Mouse (Mus musculus): ENCODE data around the gene Clstn3.
"Not testable (repeated sequence)": the region's sequence is repeated elsewhere in the genome, so short reads cannot be mapped to it uniquely, and the experiment has no call there.

The Clstn3 gene

DNA sequence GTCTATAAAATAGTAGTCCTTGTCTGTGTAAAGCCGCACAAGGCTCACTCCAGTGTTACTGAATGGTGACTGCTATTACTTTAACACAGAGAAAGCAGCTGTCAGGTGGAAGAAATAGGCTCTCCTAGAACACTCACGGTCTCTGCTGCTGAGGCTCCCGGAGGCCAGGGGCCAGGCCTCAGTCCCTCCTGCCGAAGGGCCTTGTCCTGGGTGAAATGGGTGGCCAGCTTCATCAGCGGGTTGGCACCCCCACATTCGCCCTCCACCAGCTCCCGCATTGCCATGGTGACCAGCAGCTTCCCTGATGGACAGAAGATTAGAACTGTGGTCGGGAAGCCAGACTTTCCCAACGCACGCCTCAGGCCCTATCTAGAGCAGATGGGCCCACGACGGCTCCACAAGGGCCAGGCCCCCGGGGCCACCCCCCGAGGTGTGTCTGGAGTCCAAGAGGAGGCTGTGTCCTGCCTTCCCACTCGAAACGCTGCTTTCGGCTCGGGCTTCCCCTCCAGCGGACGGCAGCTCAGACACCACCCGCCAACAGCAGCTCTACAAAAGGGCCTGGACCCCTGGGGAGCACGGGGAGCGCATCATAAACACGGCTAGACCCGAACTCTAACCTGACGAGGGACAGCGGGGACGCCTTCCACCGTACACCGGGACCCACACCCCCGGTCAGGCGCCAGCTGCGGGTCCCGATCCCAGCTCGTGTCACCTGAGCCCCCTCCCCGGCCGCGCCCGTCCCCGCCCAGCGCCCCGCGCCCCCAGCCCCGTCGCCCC is 50.3 kb downstream of the Clstn3 start:
- DNase-seq (ENCODE audit: low spot score in 2 of 2): peak; percentile 53 to 58

DNA sequence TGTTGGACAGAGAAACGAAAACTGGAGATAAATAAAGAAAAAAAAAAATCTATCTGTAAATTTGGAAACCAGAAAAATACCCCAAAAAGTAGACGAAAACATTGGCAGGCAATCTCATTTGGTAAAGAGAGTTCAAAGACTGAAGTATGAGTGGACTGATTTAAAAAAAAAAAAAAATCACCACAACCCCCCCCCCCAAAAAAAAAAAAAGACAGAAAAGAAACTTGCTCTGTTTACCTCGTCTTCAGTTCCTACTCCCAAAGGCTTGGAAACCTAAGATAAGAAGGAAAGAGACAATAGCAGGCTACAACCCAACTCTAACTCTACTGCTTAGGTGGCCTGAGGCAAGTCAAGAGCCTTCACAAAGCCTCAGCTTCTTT is 50.8 kb downstream of the Clstn3 start:
- no peak for DNase-seq (ENCODE audit: low spot score in 2 of 2)

DNA sequence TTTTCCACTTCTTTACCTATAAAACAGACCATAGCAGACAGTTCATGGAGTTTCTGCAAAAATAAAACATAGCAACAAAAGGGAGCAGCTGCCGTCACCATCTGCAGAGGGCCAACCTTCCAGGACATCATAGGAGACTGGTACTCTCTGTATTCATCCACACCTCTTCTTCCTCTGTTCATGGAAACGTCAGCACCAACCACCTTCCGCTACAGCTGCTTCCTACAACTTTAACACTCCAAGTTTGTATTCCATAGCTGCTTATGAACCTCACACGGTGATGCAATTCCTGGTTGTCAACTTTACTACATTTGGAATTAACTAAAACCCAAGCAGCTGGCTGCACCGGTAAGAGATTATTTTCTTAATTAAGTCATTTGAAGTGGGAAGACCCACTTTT is 56.2 kb downstream of the Clstn3 start:
- no peak for DNase-seq (ENCODE audit: low spot score in 2 of 2)

DNA sequence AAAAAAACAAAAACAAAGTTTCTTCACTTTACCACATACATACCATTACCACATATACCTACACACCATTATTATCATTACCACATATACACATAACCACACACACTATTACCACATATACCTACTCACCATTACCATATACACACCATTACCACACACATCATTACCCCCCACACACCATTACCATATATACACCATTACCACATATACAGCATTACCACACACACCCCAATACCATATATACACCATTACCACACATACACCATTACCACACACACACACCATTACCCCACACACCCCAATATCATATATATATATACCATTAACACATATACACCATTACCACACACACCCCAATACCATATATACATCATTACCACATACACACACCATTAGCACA is 57.4 kb downstream of the Clstn3 start:
- DNase-seq (ENCODE audit: low spot score in 2 of 2): no peak

DNA sequence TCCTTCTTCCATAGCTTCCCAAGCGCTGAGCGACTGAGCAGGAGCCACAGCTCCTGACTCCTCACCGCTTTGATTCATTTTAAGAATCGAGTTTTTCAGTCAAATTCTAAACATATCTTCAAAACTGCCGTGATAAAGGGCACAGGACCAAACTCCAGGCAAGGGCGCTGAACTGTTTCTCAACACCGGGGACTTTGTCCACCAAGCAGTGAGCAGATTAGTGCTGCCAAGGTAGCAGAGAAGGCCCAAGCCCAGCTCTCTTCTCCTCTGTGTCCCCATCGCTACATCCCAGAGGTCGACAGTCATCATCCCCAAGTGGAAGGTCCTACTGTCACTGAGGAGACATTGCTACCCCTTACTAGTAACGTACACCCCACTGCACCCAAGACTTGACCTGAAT is 58.3 kb downstream of the Clstn3 start:
- no peak for DNase-seq (ENCODE audit: low spot score in 2 of 2)

DNA sequence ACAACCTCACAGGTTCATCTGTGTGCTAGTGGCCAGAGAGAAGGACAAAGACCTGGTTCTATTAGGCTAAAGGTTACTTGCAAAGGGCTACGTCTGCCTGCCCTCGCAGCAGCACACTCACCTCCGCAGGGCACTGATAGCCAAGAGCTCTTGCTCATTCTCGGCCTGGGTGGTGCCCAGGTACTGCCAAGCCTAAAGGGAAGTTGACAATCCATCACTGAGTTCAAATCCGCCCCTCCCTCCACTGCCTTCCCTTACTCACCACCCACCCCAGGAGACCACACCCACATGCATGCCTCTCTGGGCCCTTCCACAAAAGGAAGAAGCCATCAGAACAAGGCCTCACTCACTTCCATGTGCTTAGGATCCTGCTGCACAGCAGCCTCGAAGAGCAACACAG is 64.9 kb downstream of the Clstn3 start:
- DNase-seq (ENCODE audit: low spot score in 2 of 2): no peak

DNA sequence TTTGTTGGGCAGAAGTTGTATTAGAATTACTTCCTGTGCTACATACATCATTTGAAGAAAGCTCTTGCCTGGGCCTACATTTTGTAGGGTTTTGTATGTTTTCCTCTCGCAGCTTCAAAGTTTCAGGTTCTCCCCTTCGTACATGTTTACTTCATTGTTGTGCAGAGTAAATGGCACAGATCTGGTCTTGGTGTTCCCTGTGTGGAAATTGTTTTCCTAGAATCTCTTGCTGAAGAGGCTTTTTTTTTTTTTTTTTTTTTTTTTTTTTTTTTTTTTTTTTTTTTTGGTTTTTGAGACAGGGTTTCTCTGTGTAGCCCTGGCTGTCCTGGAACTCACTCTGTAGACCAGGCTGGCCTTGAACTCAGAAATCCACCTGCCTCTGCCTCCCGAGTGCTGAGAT is 69.6 kb downstream of the Clstn3 start:
- DNase-seq (ENCODE audit: low spot score in 2 of 2): not testable (repeated sequence)

Data from frontal cortex, postnatal 36 days (tissue).